22 mouse cellular contexts compared by ENCODE assay signal in genomic region chr8:4245737-4246136, GRCm38 (mm10). TPM values are rescaled to one million over a fixed set of nuclear protein-coding genes. Genes with fewer than 3 reads are reported as not detected.
"Had no signal": no experiment of that assay in that cellular context is flagged by ENCODE, and none has a peak within 500 bp of the region (broad histone marks: within the 10 kb centered on the region; RNA-seq: fewer than 3 reads in every experiment).

No protein-coding gene starts in this region.

- DNase-seq: gastrocnemius, adult 2 months; gastrocnemius, postnatal 10 days; gastrocnemius, postnatal 25 days; heart, adult 2 months; heart, postnatal 14 days; heart, postnatal 4 days; kidney, adult 18-20 months; kidney, adult 8-10 months; kidney, postnatal 10 days; kidney, postnatal 4 days; liver; liver, embryonic 13.5 days had no signal

- H3K27ac ChIP-seq: gastrocnemius, adult 2 months; heart, adult 2 months; heart, embryonic 13.5 days; heart, embryonic 15.5 days; hindbrain, embryonic 10.5 days; hindbrain, embryonic 12.5 days; hindbrain, embryonic 14.5 days; intestine, embryonic 15.5 days; layer of hippocampus, adult 2 months; left cerebral cortex, adult 2 months; liver, embryonic 13.5 days had no signal

- H3K27me3 ChIP-seq: heart, embryonic 13.5 days; heart, embryonic 15.5 days; intestine, embryonic 15.5 days; liver, embryonic 13.5 days had no signal

- H3K4me3 ChIP-seq: gastrocnemius, adult 2 months; heart, adult 2 months; heart, embryonic 13.5 days; heart, embryonic 15.5 days; hindbrain, embryonic 10.5 days; hindbrain, embryonic 12.5 days; intestine, embryonic 15.5 days; layer of hippocampus, adult 2 months; left cerebral cortex, adult 2 months; liver, embryonic 13.5 days had no signal

RNA-seq across cellular contexts. Expression of gene Gm49320, which starts 7.1 kb away (rescaled TPM):
- total RNA-seq: gastrocnemius, adult 2 months; granulocyte monocyte progenitor cell, adult 5-6 weeks; left cerebral cortex, postnatal 14 days had no signal
